Mouse (Mus musculus) kidney, adult 2 months (tissue): ENCODE data around the gene Nkx2-3. TPM values are rescaled to one million over a fixed set of nuclear protein-coding genes. Genes with fewer than 3 reads are reported as not detected.

ENCODE experiments used
- DNase-seq: peaks from one replicate; pipeline ENCODE4 v3.0.0; 2021
- H3K27ac ChIP-seq: fragments of 200-500 bp; 2 replicates; pipeline ENCODE4 v1.5.1; 2012; ENCODE audit warnings: low read depth, low read length, control low read depth, inconsistent platforms; ENCODE audit not compliant: insufficient read depth
- H3K27me3 ChIP-seq: fragments of 200-500 bp; replicated peaks from 2 replicates; pipeline ENCODE4 v1.6.1; 2012; ENCODE audit warnings: mild to moderate bottlenecking, moderate library complexity, low read length, inconsistent platforms; ENCODE audit not compliant: control insufficient read depth, insufficient read depth
- H3K36me3 ChIP-seq: fragments of 200-500 bp; 2 replicates; pipeline ENCODE4 v1.6.1; 2012; ENCODE audit warnings: mild to moderate bottlenecking, moderate library complexity, low read length, inconsistent platforms; ENCODE audit not compliant: control insufficient read depth, insufficient read depth
- H3K4me1 ChIP-seq: fragments of 200-500 bp; 2 replicates; pipeline ENCODE4 v1.6.1; 2011; ENCODE audit warnings: low read length; ENCODE audit not compliant: control insufficient read depth, insufficient read depth
- H3K4me3 ChIP-seq: fragments of 200-500 bp; 2 replicates; pipeline ENCODE4 v1.5.1; 2011; ENCODE audit warnings: mild to moderate bottlenecking, low read depth, low read length, control low read depth; ENCODE audit not compliant: insufficient read depth
- CTCF ChIP-seq: fragments of 200-500 bp; conservative IDR thresholded peaks from 2 replicates; pipeline ENCODE4 v1.5.1; 2011; ENCODE audit warnings: low read depth, mild to moderate bottlenecking, control low read depth, low read length, moderate library complexity, mixed read lengths; ENCODE audit not compliant: insufficient read depth, insufficient read length
- POLR2A ChIP-seq: fragments of 200-500 bp; IDR thresholded peaks from one replicate; pipeline ENCODE4 v1.6.1; 2011; ENCODE audit warnings: low read depth, low read length, control low read depth
- WGBS: fragments of 180-500 bp; shearing (Covaris S2); methylation state at CpG from one replicate; pipeline ENCODE4 v1.1.7; 2018; 5-methylcytosine and 5-hydroxymethylcytosine counted together
- polyA plus RNA-seq: library from polyadenylated mRNA; depleted of rRNA; stranded (reverse); fragments of >200 nt; gene quantifications from 2 replicates; pipeline ENCODE4 v1.2.3, GENCODE M21; 2012

Gene Nkx2-3
- polyA plus RNA-seq, 1 experiment: not detected

GRCm38 (mm10) chr19:43623913-43624312 lies 11.8 kb downstream of the Nkx2-3 start:
- H3K4me1 ChIP-seq: no peaks in the 10 kb centered on the region
- TF ChIP-seq POLR2A (no peak), CTCF (peak; percentile 97)
- H3K4me3 ChIP-seq: no peak overlapping the region
- no peaks in the 10 kb centered on the region for H3K27me3 ChIP-seq
- peak; percentile 83 for DNase-seq
- 36% methylated on average over 4 of the region's 4 CpGs for WGBS
- no peaks in the 10 kb centered on the region for H3K36me3 ChIP-seq
- H3K27ac ChIP-seq: no peak overlapping the region

GRCm38 (mm10) chr19:43626160-43626559 lies 14.0 kb downstream of the Nkx2-3 start:
- Histone ChIP-seq H3K4me1 (no peaks in the 10 kb centered on the region), H3K4me3 (no peak overlapping the region), H3K27me3 (no peaks in the 10 kb centered on the region), H3K36me3 (no peaks in the 10 kb centered on the region), H3K27ac (no peak overlapping the region)
- 57% methylated on average over 3 of the region's 3 CpGs for WGBS
- TF ChIP-seq CTCF: no peak
- TF ChIP-seq POLR2A: no peak
- no peak for DNase-seq

GRCm38 (mm10) chr19:43627345-43627744 lies 15.2 kb downstream of the Nkx2-3 start:
- no peak for DNase-seq
- Histone ChIP-seq H3K4me3 (no peak overlapping the region), H3K27ac (no peak overlapping the region), H3K27me3 (no peaks in the 10 kb centered on the region), H3K36me3 (no peaks in the 10 kb centered on the region), H3K4me1 (no peaks in the 10 kb centered on the region)
- 88% methylated on average over 3 of the region's 3 CpGs for WGBS
- no peak for TF ChIP-seq POLR2A
- no peak for TF ChIP-seq CTCF

GRCm38 (mm10) chr19:43629088-43629487 lies 17.0 kb downstream of the Nkx2-3 start:
- Histone ChIP-seq H3K27me3 (no peaks in the 10 kb centered on the region), H3K4me1 (no peaks in the 10 kb centered on the region), H3K4me3 (no peak overlapping the region), H3K36me3 (no peaks in the 10 kb centered on the region), H3K27ac (no peak overlapping the region)
- TF ChIP-seq POLR2A (no peak), CTCF (no peak)
- 28% methylated on average over 4 of the region's 4 CpGs for WGBS
- no peak for DNase-seq

- Histone ChIP-seq H3K27me3 (no peaks in the 10 kb centered on the region), H3K27ac (no peak overlapping the region), H3K4me3 (no peak overlapping the region), H3K36me3 (no peaks in the 10 kb centered on the region), H3K4me1 (no peaks in the 10 kb centered on the region)
- 25% methylated on average over 12 of the region's 12 CpGs for WGBS
- peak; percentile 83 for DNase-seq
- no peak for TF ChIP-seq POLR2A
- TF ChIP-seq CTCF: peak; percentile 96
Measured at GRCm38 (mm10) chr19:43630466-43631251, 18.5 kb downstream of the Nkx2-3 start.

- H3K36me3 ChIP-seq: no peaks in the 10 kb centered on the region
- no peak overlapping the region for H3K4me3 ChIP-seq
- no peaks in the 10 kb centered on the region for H3K27me3 ChIP-seq
- H3K4me1 ChIP-seq: no peaks in the 10 kb centered on the region
- DNase-seq: no peak
- TF ChIP-seq POLR2A (no peak), CTCF (no peak)
- no peak overlapping the region for H3K27ac ChIP-seq
- 73% methylated on average over 11 of the region's 11 CpGs for WGBS
Measured at GRCm38 (mm10) chr19:43641833-43642232, 29.7 kb downstream of the Nkx2-3 start.

- Histone ChIP-seq H3K4me1 (no peaks in the 10 kb centered on the region), H3K27me3 (no peaks in the 10 kb centered on the region), H3K4me3 (no peak overlapping the region), H3K27ac (no peak overlapping the region), H3K36me3 (no peaks in the 10 kb centered on the region)
- no peak for TF ChIP-seq CTCF
- no peak for TF ChIP-seq POLR2A
- no peak for DNase-seq
- 85% methylated on average over 9 of the region's 9 CpGs for whole genome bisulfite sequencing
Measured at GRCm38 (mm10) chr19:43642843-43643242, 30.7 kb downstream of the Nkx2-3 start.

GRCm38 (mm10) chr19:43645508-43645907 lies 33.4 kb downstream of the Nkx2-3 start:
- no peak for DNase-seq
- no peaks in the 10 kb centered on the region for H3K4me1 ChIP-seq
- no peaks in the 10 kb centered on the region for H3K36me3 ChIP-seq
- no peak overlapping the region for H3K4me3 ChIP-seq
- no peak overlapping the region for H3K27ac ChIP-seq
- no peak for TF ChIP-seq CTCF
- TF ChIP-seq POLR2A: no peak
- 93% methylated on average over 9 of the region's 9 CpGs for WGBS
- no peaks in the 10 kb centered on the region for H3K27me3 ChIP-seq
